Mouse (Mus musculus): ENCODE data around the gene Nol10. TPM values are rescaled to one million over a fixed set of nuclear protein-coding genes. Genes with fewer than 3 reads are reported as not detected.
"Not testable (repeated sequence)": the region's sequence is repeated elsewhere in the genome, so short reads cannot be mapped to it uniquely, and the experiment has no call there.

The Nol10 gene
- polyA plus RNA-seq, 1 experiment, result 6.3 TPM

DNA sequence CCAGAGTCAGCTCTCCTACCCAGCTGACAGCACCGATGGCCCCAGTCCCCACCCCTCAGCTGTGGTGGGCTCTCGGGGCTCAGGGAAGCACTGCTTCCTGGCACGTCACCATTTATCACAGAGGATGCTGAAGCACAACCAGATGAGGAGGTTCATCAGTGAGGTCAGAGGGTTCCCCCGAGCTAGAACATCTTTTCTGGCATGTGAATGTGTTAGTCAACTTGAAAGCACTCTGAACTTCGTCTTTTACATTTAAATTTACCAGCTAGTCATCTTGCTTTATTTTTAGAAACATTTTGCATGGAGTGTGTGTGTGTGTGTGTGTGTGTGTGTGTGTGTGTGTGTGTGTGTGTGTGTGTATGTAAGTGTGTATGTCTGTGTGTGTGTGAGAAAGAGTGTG is 105.7 kb downstream of the Nol10 start:
- TF ChIP-seq POLR2A (IDR thresholded peaks at IDR 0.05; ENCODE audit: control insufficient read depth, extremely low read depth, insufficient read depth, low read length, poor library complexity), result no peak
- no peak for TF ChIP-seq CTCF (IDR thresholded peaks at IDR 0.05; ENCODE audit: borderline replicate concordance, control insufficient read depth, extremely low read depth, insufficient read depth, low read length, poor library complexity)
- Histone ChIP-seq H3K27ac (ENCODE audit: control insufficient read depth, insufficient read depth, low read length) (no peak overlapping the region), H3K4me1 (replicated peaks; ENCODE audit: control insufficient read depth, insufficient read depth, low read length) (no peaks in the 10 kb centered on the region), H3K36me3 (ENCODE audit: control insufficient read depth, insufficient read depth, low read length) (no peaks in the 10 kb centered on the region), H3K4me3 (ENCODE audit: control insufficient read depth, insufficient read depth, low read length) (no peak overlapping the region), H3K27me3 (ENCODE audit: control insufficient read depth, insufficient read depth, low read length) (no peaks in the 10 kb centered on the region)
- WGBS, result 61% methylated on average over 5 of the region's 5 CpGs
- no peak for DNase-seq

DNA sequence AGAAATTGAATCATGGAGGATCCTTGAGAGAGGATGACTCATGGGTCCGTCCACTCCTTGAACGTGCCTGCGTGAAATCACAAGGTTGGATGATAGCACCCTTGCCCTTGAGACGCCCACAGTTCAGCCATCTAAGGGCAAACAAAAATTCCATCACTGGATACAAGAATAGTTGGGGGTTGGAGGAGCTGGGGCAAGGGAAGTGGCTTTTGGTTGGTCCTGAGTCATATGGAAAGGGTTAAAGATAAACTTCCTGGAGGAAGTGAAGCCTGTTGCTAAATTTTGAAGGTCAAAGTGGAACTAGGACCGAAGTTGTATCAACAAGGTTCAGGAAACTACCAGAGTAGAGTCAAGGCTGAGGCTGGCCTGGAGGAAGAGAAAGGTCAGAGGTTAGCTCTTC is 106.8 kb downstream of the Nol10 start:
- H3K4me3 ChIP-seq (ENCODE audit: control insufficient read depth, insufficient read depth, low read length), result no peak overlapping the region
- no peaks in the 10 kb centered on the region for H3K4me1 ChIP-seq (replicated peaks; ENCODE audit: control insufficient read depth, insufficient read depth, low read length)
- H3K36me3 ChIP-seq (ENCODE audit: control insufficient read depth, insufficient read depth, low read length), result no peaks in the 10 kb centered on the region
- H3K27ac ChIP-seq (ENCODE audit: control insufficient read depth, insufficient read depth, low read length), result no peak overlapping the region
- no peaks in the 10 kb centered on the region for H3K27me3 ChIP-seq (ENCODE audit: control insufficient read depth, insufficient read depth, low read length)
- 84% methylated on average over 5 of the region's 5 CpGs for WGBS
- DNase-seq, result no peak
- TF ChIP-seq CTCF (IDR thresholded peaks at IDR 0.05; ENCODE audit: borderline replicate concordance, control insufficient read depth, extremely low read depth, insufficient read depth, low read length, poor library complexity) (no peak), POLR2A (IDR thresholded peaks at IDR 0.05; ENCODE audit: control insufficient read depth, extremely low read depth, insufficient read depth, low read length, poor library complexity) (no peak)

DNA sequence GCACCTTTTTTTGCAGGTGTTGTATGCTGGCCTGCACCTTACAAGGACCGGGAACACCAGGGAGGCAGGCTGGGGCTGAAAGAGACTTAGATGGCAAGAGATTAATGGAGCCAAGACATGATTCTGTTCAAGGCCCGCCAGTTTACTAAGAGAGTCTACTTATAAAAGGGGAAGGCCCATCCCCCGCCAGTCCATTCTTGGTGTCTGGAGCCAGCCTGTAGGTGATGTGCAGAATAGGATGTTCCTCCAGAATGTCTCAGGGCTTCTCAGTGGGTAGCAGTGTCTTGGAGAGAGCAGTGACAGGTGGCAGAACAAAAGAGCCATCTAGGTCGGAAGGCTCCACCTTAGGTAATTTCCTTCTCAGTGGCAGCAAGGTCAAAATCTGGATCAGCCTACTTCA is 111.0 kb downstream of the Nol10 start:
- H3K27ac ChIP-seq (ENCODE audit: control insufficient read depth, insufficient read depth, low read length); H3K36me3 ChIP-seq (ENCODE audit: control insufficient read depth, insufficient read depth, low read length); DNase-seq; H3K4me1 ChIP-seq (replicated peaks; ENCODE audit: control insufficient read depth, insufficient read depth, low read length); H3K27me3 ChIP-seq (ENCODE audit: control insufficient read depth, insufficient read depth, low read length); H3K4me3 ChIP-seq (ENCODE audit: control insufficient read depth, insufficient read depth, low read length): not testable (repeated sequence)
- 98% methylated on average over 4 of the region's 4 CpGs for WGBS

DNA sequence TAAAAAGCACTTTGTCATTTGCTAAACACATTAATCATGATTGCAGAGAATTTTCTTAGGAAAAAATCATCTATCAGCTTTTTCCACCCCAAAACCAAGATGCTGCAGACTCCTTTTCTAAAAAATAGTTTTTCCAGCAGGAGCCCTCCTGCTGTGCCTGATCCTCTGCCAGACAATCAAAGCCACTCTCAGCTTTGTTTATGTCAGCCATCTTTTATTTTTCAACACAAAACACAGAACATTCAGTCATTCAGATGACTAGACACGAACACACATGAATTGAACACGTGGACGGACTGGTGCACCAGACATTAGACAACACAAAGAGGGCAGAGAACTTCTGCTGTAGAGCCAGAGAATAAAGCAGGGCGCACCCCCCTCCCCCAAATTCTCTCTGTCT is 115.4 kb downstream of the Nol10 start:
- Histone ChIP-seq H3K4me1 (replicated peaks; ENCODE audit: control insufficient read depth, insufficient read depth, low read length) (no peaks in the 10 kb centered on the region), H3K27me3 (ENCODE audit: control insufficient read depth, insufficient read depth, low read length) (no peaks in the 10 kb centered on the region), H3K27ac (ENCODE audit: control insufficient read depth, insufficient read depth, low read length) (no peak overlapping the region), H3K4me3 (ENCODE audit: control insufficient read depth, insufficient read depth, low read length) (no peak overlapping the region), H3K36me3 (ENCODE audit: control insufficient read depth, insufficient read depth, low read length) (no peaks in the 10 kb centered on the region)
- DNase-seq, result no peak
- no peak for TF ChIP-seq POLR2A (IDR thresholded peaks at IDR 0.05; ENCODE audit: control insufficient read depth, extremely low read depth, insufficient read depth, low read length, poor library complexity)
- TF ChIP-seq CTCF (IDR thresholded peaks at IDR 0.05; ENCODE audit: borderline replicate concordance, control insufficient read depth, extremely low read depth, insufficient read depth, low read length, poor library complexity), result no peak
- WGBS, result 97% methylated on average over 4 of the region's 4 CpGs

DNA sequence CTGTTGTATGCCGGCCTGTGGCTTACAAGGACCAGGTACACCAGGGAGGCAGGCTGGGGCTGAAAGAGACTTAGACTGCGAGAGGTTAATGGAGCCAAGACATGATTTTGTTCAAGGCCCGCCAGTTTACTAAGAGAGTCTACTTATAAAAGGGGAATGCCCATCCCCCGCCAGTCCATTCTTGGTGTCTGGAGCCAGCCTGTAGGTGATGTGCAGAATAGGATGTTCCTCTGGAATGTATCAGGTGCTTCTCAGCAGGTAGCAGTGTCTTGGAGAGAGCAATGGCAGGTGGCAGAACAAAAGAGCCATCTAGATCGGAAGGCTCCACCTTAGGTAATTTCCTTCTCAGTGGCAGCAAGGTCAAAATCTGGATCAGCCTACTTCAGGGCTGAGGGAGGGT is 116.3 kb downstream of the Nol10 start:
- 98% methylated on average over 5 of the region's 5 CpGs for WGBS
- not testable (repeated sequence) for DNase-seq; H3K4me3 ChIP-seq (ENCODE audit: control insufficient read depth, insufficient read depth, low read length); H3K36me3 ChIP-seq (ENCODE audit: control insufficient read depth, insufficient read depth, low read length); H3K4me1 ChIP-seq (replicated peaks; ENCODE audit: control insufficient read depth, insufficient read depth, low read length); H3K27ac ChIP-seq (ENCODE audit: control insufficient read depth, insufficient read depth, low read length); H3K27me3 ChIP-seq (ENCODE audit: control insufficient read depth, insufficient read depth, low read length)

DNA sequence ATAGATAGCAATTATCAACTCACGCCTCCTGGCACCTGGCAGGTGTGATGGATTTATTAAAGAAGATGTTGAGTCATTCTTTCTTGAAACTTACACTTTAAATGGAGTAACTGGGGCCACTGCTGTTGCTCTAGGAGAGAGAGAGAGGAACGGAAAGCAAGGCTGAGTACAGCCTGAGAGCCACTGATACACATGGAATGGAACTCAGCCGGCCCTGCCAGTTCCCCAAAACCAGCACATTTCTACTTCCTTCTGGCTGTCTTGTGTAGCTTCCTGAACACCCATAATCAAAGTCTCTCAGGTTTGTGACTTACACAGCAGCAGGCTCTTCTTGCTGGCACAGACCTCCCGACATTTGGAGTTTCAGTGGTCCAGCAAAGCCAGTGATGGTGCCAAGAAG is 118.5 kb downstream of the Nol10 start:
- no peaks in the 10 kb centered on the region for H3K36me3 ChIP-seq (ENCODE audit: control insufficient read depth, insufficient read depth, low read length)
- TF ChIP-seq POLR2A (IDR thresholded peaks at IDR 0.05; ENCODE audit: control insufficient read depth, extremely low read depth, insufficient read depth, low read length, poor library complexity) (no peak), CTCF (IDR thresholded peaks at IDR 0.05; ENCODE audit: borderline replicate concordance, control insufficient read depth, extremely low read depth, insufficient read depth, low read length, poor library complexity) (no peak)
- WGBS, result 53% methylated on average over 4 of the region's 4 CpGs
- no peak overlapping the region for H3K4me3 ChIP-seq (ENCODE audit: control insufficient read depth, insufficient read depth, low read length)
- H3K4me1 ChIP-seq (replicated peaks; ENCODE audit: control insufficient read depth, insufficient read depth, low read length), result peaks cover 3% of the 10 kb centered on the region; the same call in 1 of the 2 replicates
- H3K27ac ChIP-seq (ENCODE audit: control insufficient read depth, insufficient read depth, low read length), result no peak overlapping the region
- no peaks in the 10 kb centered on the region for H3K27me3 ChIP-seq (ENCODE audit: control insufficient read depth, insufficient read depth, low read length)
- DNase-seq, result no peak

DNA sequence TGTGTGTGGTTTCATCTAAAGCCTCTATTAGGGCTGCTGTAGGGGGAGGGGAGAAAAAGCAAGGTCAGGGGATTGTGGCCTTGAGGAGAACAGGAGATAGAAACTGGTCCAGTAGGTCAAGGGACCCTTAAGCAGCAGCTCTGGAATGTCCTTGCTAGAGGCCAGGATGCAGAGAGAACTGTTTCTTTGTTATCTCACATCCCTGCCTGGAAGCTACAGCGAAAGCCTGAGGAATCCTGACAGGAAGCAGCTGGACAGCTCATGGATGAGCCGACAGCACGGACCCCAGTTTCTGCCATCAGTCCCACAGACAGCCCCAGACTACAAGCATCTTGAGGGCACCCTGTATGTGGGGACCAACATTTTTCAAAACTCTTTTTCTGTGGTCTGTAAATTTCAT is 120.1 kb downstream of the Nol10 start:
- Histone ChIP-seq H3K4me1 (replicated peaks; ENCODE audit: control insufficient read depth, insufficient read depth, low read length) (peaks cover 3% of the 10 kb centered on the region; the same call in 1 of the 2 replicates), H3K4me3 (ENCODE audit: control insufficient read depth, insufficient read depth, low read length) (no peak overlapping the region), H3K27me3 (ENCODE audit: control insufficient read depth, insufficient read depth, low read length) (no peaks in the 10 kb centered on the region), H3K27ac (ENCODE audit: control insufficient read depth, insufficient read depth, low read length) (no peak overlapping the region), H3K36me3 (ENCODE audit: control insufficient read depth, insufficient read depth, low read length) (no peaks in the 10 kb centered on the region)
- no peak for DNase-seq
- TF ChIP-seq POLR2A (IDR thresholded peaks at IDR 0.05; ENCODE audit: control insufficient read depth, extremely low read depth, insufficient read depth, low read length, poor library complexity) (no peak), CTCF (IDR thresholded peaks at IDR 0.05; ENCODE audit: borderline replicate concordance, control insufficient read depth, extremely low read depth, insufficient read depth, low read length, poor library complexity) (no peak)
- WGBS, result 90% methylated on average over 3 of the region's 3 CpGs
